Mouse (Mus musculus) stomach, postnatal 0 days (tissue): ENCODE measurements around the gene Ppp2r5c. TPM values are rescaled to one million over a fixed set of nuclear protein-coding genes. Genes with fewer than 3 reads are reported as not detected.

Source experiments
- ATAC-seq: fragments of 200-750 bp; cut with Nextera tagmentation; 2 replicates; pipeline ENCODE4 v1.8.0; 2017; ENCODE audit not compliant: low FRiP score, low TSS enrichment
- DNase-seq: peaks from one replicate; pipeline ENCODE4 v3.0.0-alpha.2; 2016; ENCODE audit warnings: low spot score
- H3K27ac ChIP-seq: fragments of 300-500 bp; sonication (generic); replicated peaks from 2 replicates; pipeline ENCODE4 v1.5.1; 2014; ENCODE audit warnings: mild to moderate bottlenecking, control low read depth
- H3K27me3 ChIP-seq: fragments of 300-500 bp; sonication (generic); 2 replicates; pipeline ENCODE4 v1.6.1; 2014; ENCODE audit warnings: low read length; ENCODE audit not compliant: control insufficient read depth, insufficient read depth
- H3K36me3 ChIP-seq: fragments of 300-500 bp; sonication (generic); 2 replicates; pipeline ENCODE4 v1.6.1; 2014; ENCODE audit warnings: low read length, mixed read lengths; ENCODE audit not compliant: control insufficient read depth, insufficient read depth
- H3K4me1 ChIP-seq: fragments of 300-500 bp; sonication (generic); replicated peaks from 2 replicates; pipeline ENCODE4 v1.6.1; 2014; ENCODE audit warnings: antibody characterized with exemption; ENCODE audit not compliant: control insufficient read depth, insufficient read depth
- H3K4me2 ChIP-seq: fragments of 300-500 bp; sonication (generic); replicated peaks from 2 replicates; pipeline ENCODE4 v1.6.1; 2014; ENCODE audit warnings: low read depth, mild to moderate bottlenecking, control low read depth, moderate library complexity
- H3K4me3 ChIP-seq: fragments of 300-500 bp; sonication (generic); 2 replicates; pipeline ENCODE4 v1.5.1; 2014; ENCODE audit warnings: low read depth, low read length, control low read depth
- H3K9ac ChIP-seq: fragments of 300-500 bp; sonication (generic); 2 replicates; pipeline ENCODE4 v1.6.1; 2014; ENCODE audit warnings: mild to moderate bottlenecking, low read length, control low read depth, mixed read lengths
- H3K9me3 ChIP-seq: fragments of 300-500 bp; sonication (generic); 2 replicates; pipeline ENCODE4 v1.6.1; 2016; ENCODE audit warnings: low read length; ENCODE audit not compliant: control insufficient read depth
- CTCF ChIP-seq: IDR thresholded peaks from 2 replicates; pipeline ENCODE4 v1.5.1; 2016; ENCODE audit warnings: antibody characterized with exemption, low read depth, mild to moderate bottlenecking, moderate library complexity
- EP300 ChIP-seq: optimal IDR thresholded peaks from 2 replicates; pipeline ENCODE3; 2016; ENCODE audit warnings: antibody characterized with exemption
- WGBS: fragments of 180-500 bp; shearing (Covaris S2); extraction: QIAGEN DNeasy Blood & Tissue Kit; methylation state at CpG from one replicate; pipeline ENCODE4 v1.1.7; 2014; 5-methylcytosine and 5-hydroxymethylcytosine counted together
- polyA plus RNA-seq: library from polyadenylated mRNA; unstranded; fragments of >200 nt; fragmentation: Nextera tagmentation; extraction: Ambion mirVana; gene quantifications from 2 replicates; pipeline ENCODE4 v1.2.1, GENCODE M21; 2015

The Ppp2r5c gene
- polyA plus RNA-seq, 1 experiment from 2014 or later, result 113 TPM

DNA sequence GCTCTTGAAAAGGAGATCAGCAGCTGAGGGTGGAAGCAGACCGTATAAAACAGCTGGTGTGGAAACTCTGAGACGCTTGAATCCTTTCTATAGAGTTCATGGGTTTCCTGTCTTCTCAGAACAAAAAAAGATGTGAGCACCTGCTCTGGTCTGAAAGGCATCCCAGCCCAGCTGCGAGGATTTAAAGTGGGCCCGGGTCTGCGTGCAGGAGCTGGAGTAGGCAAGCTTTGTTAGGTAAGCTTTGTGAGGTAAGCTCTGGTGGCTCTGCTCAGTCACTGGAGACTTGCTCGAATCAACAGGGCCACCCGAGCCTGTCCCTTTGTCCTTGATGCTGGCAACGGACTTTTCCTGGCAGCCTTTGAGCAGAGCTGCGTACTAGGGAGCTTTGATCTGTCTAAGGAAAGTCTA lies 31.7 kb downstream of the Ppp2r5c start:
- DNase-seq (no peak), ATAC-seq (no peak)
- Histone ChIP-seq H3K9me3 (no peaks in the 10 kb centered on the region), H3K9ac (no peak overlapping the region), H3K27me3 (no peaks in the 10 kb centered on the region), H3K4me2 (no peak overlapping the region), H3K27ac (no peak overlapping the region), H3K4me3 (no peak overlapping the region), H3K36me3 (no peaks in the 10 kb centered on the region; the same call in 1 of the 2 replicates), H3K4me1 (no peaks in the 10 kb centered on the region)
- WGBS, result 85% methylated on average over 9 of the region's 9 CpGs
- no peak for TF ChIP-seq EP300
- no peak for TF ChIP-seq CTCF

DNA sequence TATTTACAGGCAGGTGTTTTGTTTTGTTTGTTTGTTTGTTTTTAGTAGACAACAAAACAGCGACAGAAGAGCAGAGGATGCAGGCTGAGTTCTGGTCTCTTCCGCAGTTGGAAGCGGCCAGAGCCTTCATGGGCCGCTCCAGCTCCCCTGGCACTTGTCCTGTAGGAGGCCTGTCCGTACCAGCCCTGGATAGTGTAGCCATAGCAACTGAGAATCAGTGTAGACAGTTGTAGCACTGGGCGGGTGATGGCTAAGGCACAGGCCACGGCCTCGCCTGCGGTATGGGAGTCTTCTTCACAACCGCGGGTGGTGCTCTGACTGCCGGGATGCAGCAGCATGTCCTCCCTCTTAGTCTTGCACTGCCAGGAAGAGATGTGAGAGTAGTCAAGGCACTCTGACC lies 32.3 kb downstream of the Ppp2r5c start:
- H3K27ac ChIP-seq, result no peak overlapping the region
- H3K4me2 ChIP-seq, result no peak overlapping the region
- ATAC-seq (no peak), DNase-seq (no peak)
- H3K4me1 ChIP-seq, result no peaks in the 10 kb centered on the region
- H3K36me3 ChIP-seq, result no peaks in the 10 kb centered on the region; the same call in 1 of the 2 replicates
- no peaks in the 10 kb centered on the region for H3K27me3 ChIP-seq
- no peak overlapping the region for H3K9ac ChIP-seq
- TF ChIP-seq CTCF (no peak), EP300 (no peak)
- no peak overlapping the region for H3K4me3 ChIP-seq
- WGBS, result 88% methylated on average over 12 of the region's 12 CpGs
- H3K9me3 ChIP-seq, result no peaks in the 10 kb centered on the region

DNA sequence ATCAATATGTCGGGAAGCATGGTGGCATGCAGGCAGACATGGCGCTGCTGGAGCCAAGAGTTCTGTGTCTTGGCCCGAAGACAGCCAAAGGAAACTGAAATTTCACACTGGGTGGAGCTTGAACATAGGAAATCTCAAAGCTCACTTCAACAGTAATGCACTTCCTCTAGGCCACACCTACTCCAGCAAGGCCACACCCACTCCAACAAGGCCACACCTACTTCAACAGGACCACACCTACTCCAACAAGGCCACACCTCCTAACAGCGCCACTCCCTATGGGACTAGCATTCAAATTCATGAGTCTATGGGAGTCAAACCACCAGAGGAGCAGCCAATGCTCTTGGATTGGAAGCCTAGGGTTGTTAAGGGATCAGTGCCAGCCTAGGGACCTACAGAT lies 33.8 kb downstream of the Ppp2r5c start:
- H3K9me3 ChIP-seq, result no peaks in the 10 kb centered on the region
- 0 out of 2 replicates have a peak, but pooled peaks cover 3% of the 10 kb centered on the region for H3K4me1 ChIP-seq
- H3K4me2 ChIP-seq, result no peak overlapping the region
- DNase-seq (no peak), ATAC-seq (0 out of 2 replicates have a peak, but pooled peaks have one; percentile 40)
- H3K36me3 ChIP-seq, result no peaks in the 10 kb centered on the region; the same call in 1 of the 2 replicates
- no peak overlapping the region for H3K4me3 ChIP-seq
- WGBS, result 81% methylated on average over 4 of the region's 4 CpGs
- no peak overlapping the region for H3K9ac ChIP-seq
- no peak overlapping the region for H3K27ac ChIP-seq
- H3K27me3 ChIP-seq, result no peaks in the 10 kb centered on the region
- no peak for TF ChIP-seq CTCF
- TF ChIP-seq EP300, result no peak

DNA sequence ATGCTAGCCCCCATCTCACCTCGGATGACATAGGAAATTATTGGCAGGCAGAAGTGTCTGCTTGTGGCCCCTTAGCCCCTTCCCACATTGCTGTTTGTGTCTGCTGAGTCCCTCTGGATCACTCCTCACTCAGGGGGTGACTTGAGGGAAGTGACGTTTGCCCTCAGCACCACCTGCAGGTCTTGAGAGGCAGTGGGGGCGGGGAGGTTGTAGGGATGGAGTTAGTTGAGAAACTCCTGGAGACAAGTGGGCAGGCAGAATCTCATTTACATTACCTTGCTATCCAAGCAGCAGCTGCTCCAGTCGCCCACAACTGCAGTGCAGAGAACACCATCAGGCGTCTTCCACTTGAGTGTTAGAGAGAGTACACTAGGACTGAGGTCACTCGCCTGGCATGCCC lies 36.8 kb downstream of the Ppp2r5c start:
- H3K9ac ChIP-seq, result no peak overlapping the region
- H3K27ac ChIP-seq, result no peak overlapping the region
- 46% methylated on average over 6 of the region's 6 CpGs for WGBS
- H3K36me3 ChIP-seq, result no peaks in the 10 kb centered on the region
- H3K9me3 ChIP-seq, result no peaks in the 10 kb centered on the region
- no peak overlapping the region for H3K4me2 ChIP-seq
- H3K27me3 ChIP-seq, result no peaks in the 10 kb centered on the region
- TF ChIP-seq EP300 (no peak), CTCF (no peak)
- no peak overlapping the region for H3K4me3 ChIP-seq
- H3K4me1 ChIP-seq, result peaks cover 15% of the 10 kb centered on the region
- DNase-seq (no peak), ATAC-seq (no peak)

DNA sequence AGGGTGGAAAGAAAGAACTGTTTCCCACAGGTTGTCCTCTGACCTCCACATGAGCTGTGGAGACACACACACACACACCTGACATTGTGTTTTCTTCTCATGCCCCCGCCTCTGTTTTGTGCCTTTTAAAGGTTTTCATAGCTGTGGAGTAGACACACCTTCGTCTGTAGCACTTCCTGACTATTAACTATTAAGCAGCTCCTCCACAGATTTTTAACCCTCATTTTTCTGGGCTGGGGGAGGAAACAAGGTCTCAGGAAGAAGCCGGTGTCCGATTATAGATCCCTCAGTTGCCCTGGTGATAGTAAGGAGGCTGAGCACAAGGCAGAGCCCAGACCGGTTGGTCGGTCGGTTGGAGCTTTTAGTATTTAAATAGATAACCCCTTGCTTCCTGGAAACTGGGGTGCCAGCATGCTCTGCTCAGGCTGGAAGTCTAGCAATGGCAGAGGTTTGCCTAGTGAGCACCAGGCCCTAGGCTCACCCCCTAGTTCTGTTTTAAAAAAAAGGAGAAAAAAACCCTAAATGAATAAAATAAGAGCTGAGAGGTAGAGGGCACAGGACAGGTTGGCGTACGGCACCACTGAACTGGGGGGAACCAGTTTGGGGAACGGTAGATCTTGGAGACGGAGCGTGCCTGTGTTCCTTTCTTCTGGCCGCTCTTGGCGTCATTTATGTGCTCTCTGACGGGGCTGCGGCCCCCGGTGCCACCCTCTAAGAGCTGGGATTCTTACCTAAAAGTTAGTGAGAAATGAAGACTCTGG lies 38.1 kb downstream of the Ppp2r5c start:
- no peak for TF ChIP-seq EP300
- TF ChIP-seq CTCF, result no peak
- Histone ChIP-seq H3K9ac (peak overlapping the region; percentile 86), H3K4me2 (peak overlapping the region; percentile 88), H3K36me3 (no peaks in the 10 kb centered on the region), H3K27me3 (no peaks in the 10 kb centered on the region), H3K27ac (peak overlapping the region; percentile 100), H3K4me1 (peaks cover 15% of the 10 kb centered on the region), H3K9me3 (no peaks in the 10 kb centered on the region), H3K4me3 (peak overlapping the region; percentile 65)
- DNase-seq (peak; percentile 61), ATAC-seq (peak; percentile 29)
- 1% methylated on average over 17 of the region's 17 CpGs for WGBS

DNA sequence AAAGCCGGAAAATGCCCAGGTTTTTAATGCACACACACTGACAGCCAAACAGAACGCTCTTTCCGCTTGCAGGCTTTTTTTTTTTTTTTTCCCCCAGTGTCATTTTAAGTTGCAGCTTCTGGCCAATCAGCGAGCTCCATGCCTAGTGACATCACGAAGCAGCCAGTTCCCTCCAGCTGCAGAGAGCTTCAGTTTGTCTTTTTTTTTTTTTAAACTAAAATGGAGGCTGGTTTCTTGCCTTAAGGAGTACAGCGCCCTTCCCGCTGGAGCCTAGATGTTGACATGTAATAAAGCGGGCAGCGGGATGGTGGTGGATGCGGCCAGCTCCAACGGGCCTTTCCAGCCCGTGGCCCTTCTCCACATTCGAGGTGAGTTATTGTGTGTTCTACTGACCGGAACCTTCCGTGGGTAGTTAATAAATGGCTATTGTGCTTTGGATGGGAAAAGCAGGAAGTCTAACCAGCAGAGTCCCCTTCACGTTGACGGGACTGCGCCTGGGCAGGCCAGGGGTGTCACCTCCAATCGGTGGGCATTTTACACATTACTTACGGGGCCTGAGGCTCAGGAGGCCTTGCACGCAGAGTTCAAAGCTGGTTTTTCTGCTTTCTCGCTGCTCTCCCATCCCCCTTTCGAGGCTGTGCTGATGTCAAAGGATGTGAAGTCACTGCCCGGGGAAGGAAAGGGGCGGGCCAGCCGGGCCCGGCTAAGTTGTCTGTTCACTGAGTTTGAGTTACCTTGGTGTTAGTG lies 38.8 kb downstream of the Ppp2r5c start:
- ATAC-seq (peak; percentile 89), DNase-seq (peak; percentile 92)
- H3K4me1 ChIP-seq, result peaks cover 15% of the 10 kb centered on the region
- no peaks in the 10 kb centered on the region for H3K9me3 ChIP-seq
- no peak for TF ChIP-seq EP300
- TF ChIP-seq CTCF, result no peak
- under 1% methylated on average over 27 of the region's 27 CpGs for WGBS
- H3K27ac ChIP-seq, result peak overlapping the region; percentile 100
- peak overlapping the region; percentile 86 for H3K9ac ChIP-seq
- peak overlapping the region; percentile 88 for H3K4me2 ChIP-seq
- H3K4me3 ChIP-seq, result peak overlapping the region; percentile 65
- no peaks in the 10 kb centered on the region for H3K27me3 ChIP-seq
- no peaks in the 10 kb centered on the region for H3K36me3 ChIP-seq
